Mouse (Mus musculus) CH12.LX (cell line): ENCODE measurements at regions not wholly inside any gene's neighbourhood (a gene's known extent, or its start where the extent isn't known, plus 50 kb on each side); places are given as distances from the start of the nearest gene placed in this dataset.

Experiments used
- DNase-seq: peaks from one replicate; pipeline ENCODE4 v3.0.0-alpha.2; 2013; ENCODE audit errors: extremely low read depth
- H3K27ac ChIP-seq: 2 replicates; pipeline ENCODE4 v1.5.1; 2012; ENCODE audit warnings: low read depth, mild to moderate bottlenecking, control low read depth, moderate library complexity; ENCODE audit not compliant: insufficient read depth
- H3K27me3 ChIP-seq: replicated peaks from 2 replicates; pipeline ENCODE3; 2012; ENCODE audit warnings: inconsistent platforms
- H3K36me3 ChIP-seq, 2 experiments: replicated peaks in 1 of 2; 2 replicates each; pipeline versions ENCODE3 to v1.6.1; 2012; ENCODE audit warnings: inconsistent platforms in 1 of 2, low read length in 1 of 2, mild to moderate bottlenecking in 1 of 2, mixed read lengths in 1 of 2, moderate library complexity in 1 of 2; ENCODE audit not compliant: control insufficient read depth in 1 of 2, insufficient read depth in 1 of 2
- H3K4me1 ChIP-seq, 2 experiments: 2 replicates each; pipeline ENCODE4 v1.6.1; 2012; ENCODE audit warnings: inconsistent platforms in 1 of 2, moderate library complexity in 1 of 2; ENCODE audit not compliant: insufficient read depth in 2 of 2, control insufficient read depth in 1 of 2
- H3K4me2 ChIP-seq: 2 replicates; pipeline ENCODE4 v1.6.1; 2012; ENCODE audit warnings: low read depth, mild to moderate bottlenecking, control low read depth; ENCODE audit not compliant: poor library complexity, insufficient read depth, severe bottlenecking
- H3K4me3 ChIP-seq, 3 experiments: fragments of 150-350 bp in 1 of 3; sonication (generic) in 1 of 3; replicated peaks in 1 of 3; 2 replicates each; pipeline versions ENCODE3 to v1.5.1; 2011 to 2012; ENCODE audit warnings: low read depth in 2 of 3, low read length in 2 of 3, mild to moderate bottlenecking in 2 of 3, moderate library complexity in 2 of 3, control low read depth in 1 of 3, improper control_type of control experiment in 1 of 3, inconsistent platforms in 1 of 3, mixed read lengths in 1 of 3; ENCODE audit not compliant: poor library complexity in 1 of 3
- H3K79me2 ChIP-seq: replicated peaks from 2 replicates; pipeline ENCODE4 v1.6.1; 2012; ENCODE audit warnings: mild to moderate bottlenecking, moderate library complexity; ENCODE audit not compliant: control insufficient read depth, poor library complexity, insufficient read depth, severe bottlenecking; ENCODE audit errors: extremely low read depth
- H3K9ac ChIP-seq: 2 replicates; pipeline ENCODE4 v1.6.1; 2012; ENCODE audit warnings: low read depth, mild to moderate bottlenecking, control low read depth, moderate library complexity; ENCODE audit not compliant: insufficient read depth
- H3K9me3 ChIP-seq: replicated peaks from 2 replicates; pipeline ENCODE3; 2012; ENCODE audit warnings: low read length, inconsistent platforms, mixed read lengths
- CHD2 ChIP-seq: IDR thresholded peaks from 2 replicates; pipeline ENCODE4 v1.6.1; 2011; ENCODE audit warnings: low read length, improper control_type of control experiment
- CTCF ChIP-seq, 2 experiments: IDR thresholded peaks in 1 of 2; conservative IDR thresholded peaks in 1 of 2; 2 replicates each; pipeline ENCODE4 v1.5.1; 2011 to 2012; ENCODE audit warnings: low read depth in 2 of 2, low read length in 2 of 2, improper control_type of control experiment in 1 of 2, inconsistent platforms in 1 of 2, mild to moderate bottlenecking in 1 of 2, moderate library complexity in 1 of 2
- ELF1 ChIP-seq: IDR thresholded peaks from 2 replicates; pipeline ENCODE4 v1.6.1; 2014; ENCODE audit warnings: low read depth, mild to moderate bottlenecking, inconsistent platforms, low read length, improper control_type of control experiment
- EP300 ChIP-seq: IDR thresholded peaks from 2 replicates; pipeline ENCODE4 v1.6.1; 2011; ENCODE audit warnings: low read length, improper control_type of control experiment
- GABPA ChIP-seq: IDR thresholded peaks from 2 replicates; pipeline ENCODE4 v1.6.1; 2012; ENCODE audit warnings: low read depth, low read length, improper control_type of control experiment, inconsistent platforms; ENCODE audit not compliant: insufficient replicate concordance
- HCFC1 ChIP-seq: IDR thresholded peaks from 2 replicates; pipeline ENCODE4 v1.6.1; 2012; ENCODE audit warnings: low read depth, mild to moderate bottlenecking, inconsistent platforms, low read length, improper control_type of control experiment
- JUND ChIP-seq: conservative IDR thresholded peaks from 2 replicates; pipeline ENCODE4 v1.6.1; 2011; ENCODE audit warnings: low read depth, low read length, improper control_type of control experiment
- MAFK ChIP-seq: IDR thresholded peaks from 2 replicates; pipeline ENCODE4 v1.6.1; 2011; ENCODE audit warnings: low read length, improper control_type of control experiment; ENCODE audit not compliant: insufficient replicate concordance
- MEF2A ChIP-seq: IDR thresholded peaks from 2 replicates; pipeline ENCODE4 v1.6.1; 2014; ENCODE audit warnings: low read depth, mild to moderate bottlenecking, inconsistent platforms, low read length, improper control_type of control experiment, borderline replicate concordance
- MXI1 ChIP-seq: IDR thresholded peaks from 2 replicates; pipeline ENCODE4 v1.6.1; 2011; ENCODE audit warnings: mild to moderate bottlenecking, low read depth, low read length, improper control_type of control experiment
- MYC ChIP-seq: IDR thresholded peaks from 2 replicates; pipeline ENCODE4 v1.6.1; 2011; ENCODE audit warnings: low read depth, mild to moderate bottlenecking, improper control_type of control experiment, low read length
- NELFE ChIP-seq: IDR thresholded peaks from 2 replicates; pipeline ENCODE4 v1.6.1; 2011; ENCODE audit warnings: low read depth, low read length, improper control_type of control experiment
- NRF1 ChIP-seq: IDR thresholded peaks from 2 replicates; pipeline ENCODE4 v1.6.1; 2014; ENCODE audit warnings: low read depth, mild to moderate bottlenecking, inconsistent platforms, low read length, improper control_type of control experiment, moderate library complexity
- PAX5 ChIP-seq: IDR thresholded peaks from 2 replicates; pipeline ENCODE4 v1.6.1; 2012; ENCODE audit warnings: low read length, inconsistent platforms, mixed read lengths
- POLR2A ChIP-seq: IDR thresholded peaks from 2 replicates; pipeline ENCODE4 v1.6.1; 2011; ENCODE audit warnings: low read depth, mild to moderate bottlenecking, improper control_type of control experiment, low read length
- RAD21 ChIP-seq: IDR thresholded peaks from 2 replicates; pipeline ENCODE4 v1.6.1; 2011; ENCODE audit warnings: low read depth, mild to moderate bottlenecking, low read length, improper control_type of control experiment, moderate library complexity
- RCOR1 ChIP-seq: conservative IDR thresholded peaks from 2 replicates; pipeline ENCODE4 v1.6.1; 2012; ENCODE audit warnings: low read depth, mild to moderate bottlenecking, inconsistent platforms, low read length, improper control_type of control experiment
- SIN3A ChIP-seq: IDR thresholded peaks from 2 replicates; pipeline ENCODE4 v1.6.1; 2012; ENCODE audit warnings: low read length, improper control_type of control experiment, inconsistent platforms
- SMC3 ChIP-seq: IDR thresholded peaks from 2 replicates; pipeline ENCODE4 v1.6.1; 2011; ENCODE audit warnings: low read depth, low read length, improper control_type of control experiment
- TBP ChIP-seq: conservative IDR thresholded peaks from 2 replicates; pipeline ENCODE4 v1.6.1; 2011; ENCODE audit warnings: low read depth, low read length, improper control_type of control experiment
- TCF12 ChIP-seq: IDR thresholded peaks from 2 replicates; pipeline ENCODE4 v1.6.1; 2014; ENCODE audit warnings: low read depth, mild to moderate bottlenecking, inconsistent platforms, low read length, improper control_type of control experiment
- USF1 ChIP-seq: IDR thresholded peaks from 2 replicates; pipeline ENCODE4 v1.6.1; 2014; ENCODE audit warnings: low read depth, mild to moderate bottlenecking, inconsistent platforms, low read length, improper control_type of control experiment
- ZC3H11A ChIP-seq: IDR thresholded peaks from 2 replicates; pipeline ENCODE4 v1.6.1; 2012; ENCODE audit warnings: low read depth, mild to moderate bottlenecking, inconsistent platforms, low read length, improper control_type of control experiment
- ZMIZ1 ChIP-seq: IDR thresholded peaks from 2 replicates; pipeline ENCODE4 v1.6.1; 2012; ENCODE audit warnings: low read depth, mild to moderate bottlenecking, inconsistent platforms, low read length, improper control_type of control experiment
- dilution Hi-C: fragments of 300-500 bp; cut with MboI; formaldehyde crosslinking; loops from 2 replicates; pipeline ENCODE4 v1.14.3; 2020; ENCODE audit warnings: low sequenced_read_pairs; ENCODE audit not compliant: extremely low pct_unique_long_range_greater_than_20kb, extremely low pct_ligation_motif_present
- in situ Hi-C: fragments of 300-500 bp; cut with MboI; formaldehyde crosslinking; loops from 3 replicates; pipeline ENCODE4 v1.14.3; 2019; ENCODE audit warnings: low sequenced_read_pairs, low pct_ligation_motif_present, low pct_unique_long_range_greater_than_20kb, mixed read lengths

DNA sequence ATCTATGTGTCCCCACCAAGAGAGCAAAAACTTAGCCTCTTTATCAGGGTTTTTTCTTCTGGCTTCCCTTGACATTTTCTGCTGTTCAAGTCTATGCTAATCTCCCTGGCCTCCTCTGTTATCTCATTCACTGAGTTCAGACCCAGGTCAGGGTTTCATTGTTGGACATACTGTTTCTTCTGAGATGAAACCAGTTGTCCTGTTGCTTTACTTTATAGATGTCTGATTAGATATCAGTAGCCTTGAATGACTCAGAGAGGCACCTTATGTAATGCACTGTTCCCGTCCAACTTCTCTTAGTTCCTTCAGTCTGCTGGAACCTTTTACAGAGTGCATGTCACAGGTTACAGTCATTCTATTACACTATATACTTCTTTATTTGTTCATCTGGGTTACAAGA is 93.5 kb upstream of the Nsun6 start:
- Histone ChIP-seq H3K27me3 (no peaks in the 10 kb centered on the region), H3K27ac (no peak overlapping the region), H3K4me2 (no peak overlapping the region), H3K9ac (no peak overlapping the region), H3K36me3 (no peaks in the 10 kb centered on the region), H3K9me3 (no peaks in the 10 kb centered on the region), H3K4me3 (no peak overlapping the region), H3K4me1 (no peaks in the 10 kb centered on the region), H3K79me2 (no peaks in the 10 kb centered on the region)
- TF ChIP-seq SIN3A (no peak), MYC (no peak), MEF2A (no peak), TBP (no peak), CHD2 (no peak), NELFE (no peak), RAD21 (no peak), CTCF (conservative IDR thresholded peaks at IDR 0.05 in 1 of 2, IDR thresholded peaks at IDR 0.05 in 1 of 2; ENCODE audit: low read depth in 2 of 2, low read length in 2 of 2) (no peak), POLR2A (no peak), NRF1 (no peak), EP300 (no peak), TCF12 (no peak), ZC3H11A (no peak), JUND (no peak), MAFK (no peak), USF1 (no peak), ZMIZ1 (no peak)
- no peak for DNase-seq
- in situ Hi-C loops = no loop called here
- dilution Hi-C loops = no loop called here

DNA sequence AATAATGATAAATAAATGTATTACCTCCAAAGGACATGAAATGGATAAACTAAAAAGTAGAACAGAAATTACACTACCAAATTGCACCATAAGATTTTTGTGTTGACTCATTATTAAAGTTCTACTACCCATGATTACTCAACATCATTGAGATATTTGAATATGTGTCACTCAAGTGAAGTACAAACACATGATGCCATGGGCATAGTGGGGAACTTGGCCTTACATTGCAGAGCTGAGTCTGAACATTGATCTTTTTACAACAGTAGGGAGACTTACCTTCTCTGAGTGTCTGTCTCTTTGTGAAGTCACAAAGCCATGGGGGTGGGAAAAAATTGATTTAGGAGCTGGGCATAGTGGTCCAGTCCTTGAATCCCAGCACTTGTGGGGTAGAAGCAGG is 92.1 kb upstream of the Nsun6 start:
- Histone ChIP-seq H3K4me1 (no peaks in the 10 kb centered on the region), H3K4me2 (no peak overlapping the region), H3K27me3 (no peaks in the 10 kb centered on the region), H3K9me3 (no peaks in the 10 kb centered on the region), H3K4me3 (no peak overlapping the region), H3K27ac (no peak overlapping the region), H3K36me3 (no peaks in the 10 kb centered on the region)
- in situ Hi-C loops (no loop called here), dilution Hi-C loops (no loop called here)
- DNase-seq = no peak
- TF ChIP-seq GABPA = no peak
- TF ChIP-seq USF1 = no peak
- TF ChIP-seq ELF1 = no peak
- no peak for TF ChIP-seq SIN3A
- no peak for TF ChIP-seq PAX5
- no peak for TF ChIP-seq CHD2
- no peak for TF ChIP-seq MAFK
- TF ChIP-seq RCOR1 = no peak
- TF ChIP-seq RAD21 = no peak
- TF ChIP-seq SMC3 = no peak
- TF ChIP-seq HCFC1 = no peak
- TF ChIP-seq MXI1 = no peak
- TF ChIP-seq, all 38 proteins: peak for 0
- no peak overlapping the region for H3K9ac ChIP-seq
- no peaks in the 10 kb centered on the region for H3K79me2 ChIP-seq
